Mouse (Mus musculus) stomach, postnatal 0 days (tissue): ENCODE results near the gene Ss18l1. TPM values are rescaled to one million over a fixed set of nuclear protein-coding genes. Genes with fewer than 3 reads are reported as not detected.

Experiments
- ATAC-seq: fragments of 200-750 bp; cut with Nextera tagmentation; 2 replicates; pipeline ENCODE4 v1.8.0; 2017; ENCODE audit not compliant: low FRiP score, low TSS enrichment
- DNase-seq: peaks from one replicate; pipeline ENCODE4 v3.0.0-alpha.2; 2016; ENCODE audit warnings: low spot score
- H3K27ac ChIP-seq: fragments of 300-500 bp; sonication (generic); replicated peaks from 2 replicates; pipeline ENCODE4 v1.5.1; 2014; ENCODE audit warnings: mild to moderate bottlenecking, control low read depth
- H3K27me3 ChIP-seq: fragments of 300-500 bp; sonication (generic); 2 replicates; pipeline ENCODE4 v1.6.1; 2014; ENCODE audit warnings: low read length; ENCODE audit not compliant: control insufficient read depth, insufficient read depth
- H3K36me3 ChIP-seq: fragments of 300-500 bp; sonication (generic); 2 replicates; pipeline ENCODE4 v1.6.1; 2014; ENCODE audit warnings: low read length, mixed read lengths; ENCODE audit not compliant: control insufficient read depth, insufficient read depth
- H3K4me1 ChIP-seq: fragments of 300-500 bp; sonication (generic); replicated peaks from 2 replicates; pipeline ENCODE4 v1.6.1; 2014; ENCODE audit warnings: antibody characterized with exemption; ENCODE audit not compliant: control insufficient read depth, insufficient read depth
- H3K4me2 ChIP-seq: fragments of 300-500 bp; sonication (generic); replicated peaks from 2 replicates; pipeline ENCODE4 v1.6.1; 2014; ENCODE audit warnings: low read depth, mild to moderate bottlenecking, control low read depth, moderate library complexity
- H3K4me3 ChIP-seq: fragments of 300-500 bp; sonication (generic); 2 replicates; pipeline ENCODE4 v1.5.1; 2014; ENCODE audit warnings: low read depth, low read length, control low read depth
- H3K9ac ChIP-seq: fragments of 300-500 bp; sonication (generic); 2 replicates; pipeline ENCODE4 v1.6.1; 2014; ENCODE audit warnings: mild to moderate bottlenecking, low read length, control low read depth, mixed read lengths
- H3K9me3 ChIP-seq: fragments of 300-500 bp; sonication (generic); 2 replicates; pipeline ENCODE4 v1.6.1; 2016; ENCODE audit warnings: low read length; ENCODE audit not compliant: control insufficient read depth
- CTCF ChIP-seq: IDR thresholded peaks from 2 replicates; pipeline ENCODE4 v1.5.1; 2016; ENCODE audit warnings: antibody characterized with exemption, low read depth, mild to moderate bottlenecking, moderate library complexity
- EP300 ChIP-seq: optimal IDR thresholded peaks from 2 replicates; pipeline ENCODE3; 2016; ENCODE audit warnings: antibody characterized with exemption
- WGBS: fragments of 180-500 bp; shearing (Covaris S2); extraction: QIAGEN DNeasy Blood & Tissue Kit; methylation state at CpG from one replicate; pipeline ENCODE4 v1.1.7; 2014; 5-methylcytosine and 5-hydroxymethylcytosine counted together
- polyA plus RNA-seq: library from polyadenylated mRNA; unstranded; fragments of >200 nt; fragmentation: Nextera tagmentation; extraction: Ambion mirVana; gene quantifications from 2 replicates; pipeline ENCODE4 v1.2.1, GENCODE M21; 2015

Ss18l1 gene
- polyA plus RNA-seq, 1 experiment from 2014 or later = 1.4 TPM

- peak overlapping the region; percentile 94 for H3K27ac ChIP-seq
- WGBS = under 1% methylated on average over 61 of the region's 66 CpGs
- H3K4me2 ChIP-seq = peak overlapping the region; percentile 97
- 0 out of 2 replicates have a peak, but pooled peaks cover 3% of the 10 kb centered on the region for H3K4me1 ChIP-seq
- H3K9me3 ChIP-seq = no peaks in the 10 kb centered on the region
- ATAC-seq = peak; percentile 70
- no peaks in the 10 kb centered on the region for H3K27me3 ChIP-seq
- H3K9ac ChIP-seq = peak overlapping the region; percentile 88
- peak overlapping the region; percentile 94 for H3K4me3 ChIP-seq
- TF ChIP-seq CTCF (no peak), EP300 (no peak)
- DNase-seq = peak; percentile 64
- peaks cover 14% of the 10 kb centered on the region for H3K36me3 ChIP-seq
These were observed 593 bp upstream of the Ss18l1 start for GRCm38 (mm10) chr2:180041577-180042255.

DNA sequence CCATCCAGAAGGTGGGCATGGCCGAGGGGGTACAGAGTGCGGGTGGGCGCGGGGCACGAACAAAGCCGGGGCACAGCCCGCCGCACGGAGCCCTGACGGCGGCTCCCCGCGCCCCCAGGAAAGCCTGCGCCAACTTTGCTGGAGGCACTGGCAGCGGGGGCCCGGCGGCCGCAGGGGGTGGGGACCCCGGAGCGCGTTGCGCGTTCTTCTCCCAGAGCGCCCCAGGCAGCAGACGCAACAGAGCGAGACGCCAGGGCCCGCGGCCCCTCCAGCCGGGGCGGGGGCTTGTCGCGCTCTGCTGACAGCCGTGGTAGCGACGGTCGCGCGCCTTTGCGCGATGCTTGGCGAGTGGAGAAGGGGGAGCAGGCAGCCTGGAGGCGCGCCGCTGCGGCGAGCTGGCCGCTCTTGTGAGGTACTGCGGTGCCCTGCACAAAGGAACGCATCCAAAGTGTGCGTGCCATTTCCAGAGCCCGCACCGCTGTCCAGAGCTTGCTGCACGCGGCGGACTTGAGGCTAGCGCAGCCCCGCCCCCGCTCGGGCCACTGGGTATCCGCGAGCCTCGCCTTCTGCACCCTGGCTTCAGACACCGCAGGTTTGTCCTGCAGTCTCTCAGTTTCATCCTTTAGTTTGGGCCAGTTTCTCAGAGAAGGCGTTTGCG lies 678 bp downstream of the Ss18l1 start:
- Histone ChIP-seq H3K9me3 (no peaks in the 10 kb centered on the region), H3K4me2 (peak overlapping the region; percentile 97), H3K9ac (peak overlapping the region; percentile 88), H3K27ac (peak overlapping the region; percentile 94), H3K4me3 (peak overlapping the region; percentile 94), H3K27me3 (no peaks in the 10 kb centered on the region), H3K36me3 (peaks cover 8% of the 10 kb centered on the region; the same call in 1 of the 2 replicates), H3K4me1 (0 out of 2 replicates have a peak, but pooled peaks cover 3% of the 10 kb centered on the region)
- no peak for TF ChIP-seq EP300
- no peak for TF ChIP-seq CTCF
- under 1% methylated on average over 61 of the region's 66 CpGs for WGBS
- ATAC-seq (peak; percentile 45), DNase-seq (peak; percentile 74)

DNA sequence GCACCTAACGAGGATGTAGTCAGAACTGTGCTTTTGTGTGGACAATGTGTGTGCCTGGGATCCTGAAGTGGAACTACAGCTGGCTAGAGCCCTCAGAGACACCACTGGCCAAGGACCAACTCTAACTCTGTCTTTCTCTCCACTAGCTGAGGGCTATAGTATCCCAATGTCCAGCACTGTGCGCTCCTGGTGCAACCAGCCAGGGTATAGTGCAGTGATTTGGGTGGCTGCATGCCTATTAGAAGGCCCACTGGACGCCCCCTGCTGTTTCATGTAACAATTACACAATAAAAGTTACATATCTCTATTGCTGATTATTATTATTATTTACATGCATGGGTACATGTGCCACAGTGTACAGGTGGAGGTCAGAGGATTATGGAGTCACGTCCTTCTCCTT lies 3.0 kb downstream of the Ss18l1 start:
- Histone ChIP-seq H3K27me3 (no peaks in the 10 kb centered on the region), H3K9me3 (no peaks in the 10 kb centered on the region), H3K4me2 (no peak overlapping the region), H3K27ac (no peak overlapping the region), H3K36me3 (no peaks in the 10 kb centered on the region), H3K9ac (no peak overlapping the region), H3K4me1 (0 out of 2 replicates have a peak, but pooled peaks cover 3% of the 10 kb centered on the region), H3K4me3 (no peak overlapping the region)
- DNase-seq (peak; percentile 34), ATAC-seq (no peak)
- peak; percentile 81 for TF ChIP-seq CTCF
- TF ChIP-seq EP300 = no peak
- 49% methylated on average over 4 of the region's 4 CpGs for WGBS

DNA sequence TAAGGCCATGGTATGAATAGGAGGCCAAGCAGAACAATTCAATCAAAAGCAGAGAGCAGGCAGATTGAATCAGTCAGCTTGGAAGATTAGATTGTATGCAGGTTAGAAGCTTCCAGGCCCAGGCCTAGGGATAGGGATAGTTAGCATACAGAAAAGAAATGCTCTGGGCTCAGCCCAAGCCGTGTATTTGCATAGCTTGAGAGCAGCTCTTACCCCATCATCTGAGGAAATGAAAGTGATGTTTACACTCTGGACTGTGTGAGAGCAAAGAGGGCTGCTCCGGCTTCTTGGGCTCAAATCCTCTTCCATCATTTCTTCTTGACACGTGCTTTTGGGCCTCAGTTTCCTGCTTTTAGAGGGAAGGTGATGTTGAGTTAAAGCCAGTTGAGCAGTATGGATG lies 5.3 kb downstream of the Ss18l1 start:
- Histone ChIP-seq H3K9ac (no peak overlapping the region), H3K4me1 (no peaks in the 10 kb centered on the region), H3K4me2 (no peak overlapping the region), H3K4me3 (no peak overlapping the region), H3K27me3 (no peaks in the 10 kb centered on the region), H3K9me3 (no peaks in the 10 kb centered on the region), H3K27ac (no peak overlapping the region), H3K36me3 (no peaks in the 10 kb centered on the region)
- ATAC-seq (no peak), DNase-seq (no peak)
- TF ChIP-seq EP300 = no peak
- TF ChIP-seq CTCF = no peak
- WGBS = 71% methylated on average over 3 of the region's 3 CpGs

DNA sequence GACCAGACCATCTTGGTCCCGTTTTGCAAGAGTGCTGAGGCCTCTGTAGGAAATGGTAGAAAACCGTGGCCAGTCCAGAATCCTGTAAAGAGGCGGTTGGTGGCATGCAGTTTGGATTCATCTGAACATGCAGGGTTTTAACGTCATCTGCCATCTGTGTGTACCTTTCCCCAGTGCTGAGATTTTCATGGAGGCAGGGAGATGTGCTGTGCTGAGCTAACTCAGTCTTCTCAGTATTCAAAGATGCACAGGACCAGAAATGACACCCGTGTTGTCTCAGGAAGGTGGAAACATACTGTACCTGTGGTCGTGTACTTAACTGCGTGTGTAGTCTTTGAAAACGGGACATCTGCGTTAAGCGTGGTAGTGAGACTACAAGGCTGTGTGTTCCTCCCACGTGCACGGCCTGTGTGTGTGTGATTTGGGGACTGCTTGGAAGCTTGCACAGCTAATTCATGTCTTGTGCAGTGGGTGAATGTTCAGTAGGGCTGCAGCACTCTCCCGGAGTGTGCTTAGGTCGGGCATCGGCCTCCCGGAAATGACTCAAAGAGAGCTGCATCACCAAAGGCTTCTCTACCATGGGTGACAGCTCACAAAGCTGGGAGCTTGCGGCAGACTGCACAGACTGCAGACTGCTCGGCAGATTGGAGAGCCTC lies 5.8 kb downstream of the Ss18l1 start:
- 94% methylated on average over 18 of the region's 18 CpGs for WGBS
- DNase-seq (no peak), ATAC-seq (no peak)
- Histone ChIP-seq H3K9me3 (no peaks in the 10 kb centered on the region), H3K27me3 (no peaks in the 10 kb centered on the region), H3K36me3 (no peaks in the 10 kb centered on the region), H3K4me3 (no peak overlapping the region), H3K4me1 (no peaks in the 10 kb centered on the region), H3K27ac (no peak overlapping the region), H3K4me2 (no peak overlapping the region), H3K9ac (no peak overlapping the region)
- TF ChIP-seq EP300 (no peak), CTCF (no peak)
